Mouse (Mus musculus) adrenal gland, postnatal 0 days (tissue): ENCODE results near the gene Acyp2. TPM values are rescaled to one million over a fixed set of nuclear protein-coding genes. Genes with fewer than 3 reads are reported as not detected.

Experiments
- polyA plus RNA-seq: library from polyadenylated mRNA; unstranded; fragments of >200 nt; fragmentation: Nextera tagmentation; extraction: Ambion mirVana; gene quantifications from 2 replicates; pipeline ENCODE4 v1.2.1, GENCODE M21; 2015

The Acyp2 gene
- polyA plus RNA-seq = 104 and 106 TPM in 2 replicates

GRCm38 (mm10) chr11:30649001-30649637, at the start of gene Acyp2:
Gene Acyp2 (minus strand): TSS chr11:30649587.

GRCm38 (mm10) chr11:30471751-30472593, 177.4 kb downstream of the Acyp2 start, which contains the start of gene 4930505A04Rik:
Gene 4930505A04Rik (minus strand): TSS chr11:30471827.

Other genes starting within 250 kb of the Acyp2 start
- gene 4930505A04Rik, start 177.8 kb downstream of the Acyp2 start, polyA plus RNA-seq = 0.14 TPM in 1 of 2 replicates, not detected in the other
- gene Psme4, start 122.1 kb upstream of the Acyp2 start, polyA plus RNA-seq = 9.3 and 10.7 TPM in 2 replicates
- gene Gpr75, start 235.8 kb upstream of the Acyp2 start, polyA plus RNA-seq = 0.44 and 0.68 TPM in 2 replicates
- gene Asb3, start 235.8 kb upstream of the Acyp2 start, polyA plus RNA-seq = 30.5 and 32.8 TPM in 2 replicates